Mouse (Mus musculus): ENCODE measurements around the gene Prss12.

Gene Prss12

GRCm38 (mm10) chr3:123527806-123528507 is 81.2 kb downstream of the Prss12 start:
- DNase-seq (ENCODE audit: low spot score in 2 of 2), result no peak

DNA sequence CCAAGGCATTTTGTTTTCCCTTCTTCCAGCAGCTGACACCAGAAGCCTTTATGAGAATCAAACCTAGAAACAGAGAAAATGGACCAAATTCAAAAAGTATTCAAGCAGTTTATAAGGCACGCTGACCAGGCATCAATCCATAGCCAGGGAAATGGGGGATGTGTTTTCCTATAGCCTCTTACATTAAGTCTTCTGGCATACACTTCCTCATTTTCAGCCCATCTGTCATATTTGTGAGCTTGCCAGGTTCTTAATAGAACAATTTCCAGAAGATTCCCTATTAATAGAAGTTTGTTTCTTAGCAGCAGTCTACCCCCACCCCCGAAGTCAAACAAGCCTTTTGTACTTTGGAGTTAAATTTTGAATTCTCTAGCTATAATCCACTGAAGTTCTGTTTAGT is 84.4 kb downstream of the Prss12 start:
- no peak for DNase-seq (ENCODE audit: low spot score in 2 of 2)

GRCm38 (mm10) chr3:123537279-123537678 is 90.6 kb downstream of the Prss12 start:
- DNase-seq (ENCODE audit: low spot score in 2 of 2), result no peak

- no peak for DNase-seq (ENCODE audit: low spot score in 2 of 2)
These were observed 97.0 kb downstream of the Prss12 start for GRCm38 (mm10) chr3:123543585-123544304.

DNA sequence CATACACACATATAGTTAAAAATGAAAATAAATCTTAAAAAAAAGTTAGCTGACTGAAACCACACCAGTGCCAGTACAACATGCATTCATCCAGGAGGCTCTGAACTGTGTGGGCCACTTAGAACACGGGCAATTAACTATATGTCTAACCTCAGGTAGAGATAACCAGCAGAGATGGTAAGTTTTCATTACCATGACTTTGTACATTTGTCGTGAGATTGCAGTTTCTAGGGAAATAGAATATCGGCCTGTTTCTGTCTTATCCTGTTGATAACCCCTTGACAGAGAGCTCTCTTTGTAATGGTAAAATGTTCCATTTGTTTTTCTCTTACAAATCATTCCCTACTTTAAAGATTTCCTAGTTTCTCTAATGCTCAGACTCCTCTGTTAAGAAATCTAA is 103.8 kb downstream of the Prss12 start:
- no peak for DNase-seq (ENCODE audit: low spot score in 2 of 2)

- no peak for DNase-seq (ENCODE audit: low spot score in 2 of 2)
These were observed 107.2 kb downstream of the Prss12 start for GRCm38 (mm10) chr3:123553872-123554271.

DNA sequence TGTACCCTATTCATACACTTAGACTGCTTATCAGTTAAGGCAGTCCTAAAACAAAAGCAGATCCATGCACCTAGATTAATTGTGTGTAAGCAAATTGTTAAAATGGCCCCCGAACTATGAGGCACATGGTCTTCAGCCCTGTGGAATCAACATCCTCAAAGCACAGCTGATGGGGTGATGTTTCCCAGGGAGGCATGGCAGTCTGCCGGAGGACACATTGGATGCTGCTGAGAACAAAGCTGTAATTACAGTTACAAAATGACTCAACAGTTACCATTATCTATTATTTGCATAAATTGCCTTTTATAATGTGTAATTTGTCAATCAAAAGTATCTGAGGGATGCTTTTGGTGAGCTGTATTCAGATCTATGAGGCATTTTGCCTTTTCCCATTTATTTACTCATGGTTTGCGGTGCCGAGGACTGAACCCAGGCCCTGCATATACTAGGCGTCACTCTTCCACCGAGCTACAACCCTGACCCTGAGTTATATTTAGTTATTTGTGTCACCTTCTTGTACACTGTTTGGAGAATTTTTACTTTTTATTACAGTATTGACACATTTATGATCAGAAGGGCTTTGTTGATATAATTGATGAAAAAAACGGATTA is 108.6 kb downstream of the Prss12 start:
- no peak for DNase-seq (ENCODE audit: low spot score in 2 of 2)

Measured in frontal cortex, postnatal 25 days (tissue).